Mouse (Mus musculus) CH12.LX (cell line): ENCODE results near the gene Snap91. TPM values are rescaled to one million over a fixed set of nuclear protein-coding genes. Genes with fewer than 3 reads are reported as not detected.

Source experiments
- DNase-seq: peaks from one replicate; pipeline ENCODE4 v3.0.0-alpha.2; 2013; ENCODE audit errors: extremely low read depth
- H3K27ac ChIP-seq: 2 replicates; pipeline ENCODE4 v1.5.1; 2012; ENCODE audit warnings: low read depth, mild to moderate bottlenecking, control low read depth, moderate library complexity; ENCODE audit not compliant: insufficient read depth
- H3K27me3 ChIP-seq: replicated peaks from 2 replicates; pipeline ENCODE3; 2012; ENCODE audit warnings: inconsistent platforms
- H3K36me3 ChIP-seq, 2 experiments: replicated peaks in 1 of 2; 2 replicates each; pipeline versions ENCODE3 to v1.6.1; 2012; ENCODE audit warnings: inconsistent platforms in 1 of 2, low read length in 1 of 2, mild to moderate bottlenecking in 1 of 2, mixed read lengths in 1 of 2, moderate library complexity in 1 of 2; ENCODE audit not compliant: control insufficient read depth in 1 of 2, insufficient read depth in 1 of 2
- H3K4me1 ChIP-seq, 2 experiments: 2 replicates each; pipeline ENCODE4 v1.6.1; 2012; ENCODE audit warnings: inconsistent platforms in 1 of 2, moderate library complexity in 1 of 2; ENCODE audit not compliant: insufficient read depth in 2 of 2, control insufficient read depth in 1 of 2
- H3K4me2 ChIP-seq: 2 replicates; pipeline ENCODE4 v1.6.1; 2012; ENCODE audit warnings: low read depth, mild to moderate bottlenecking, control low read depth; ENCODE audit not compliant: poor library complexity, insufficient read depth, severe bottlenecking
- H3K4me3 ChIP-seq, 3 experiments: fragments of 150-350 bp in 1 of 3; sonication (generic) in 1 of 3; replicated peaks in 1 of 3; 2 replicates each; pipeline versions ENCODE3 to v1.5.1; 2011 to 2012; ENCODE audit warnings: low read depth in 2 of 3, low read length in 2 of 3, mild to moderate bottlenecking in 2 of 3, moderate library complexity in 2 of 3, control low read depth in 1 of 3, improper control_type of control experiment in 1 of 3, inconsistent platforms in 1 of 3, mixed read lengths in 1 of 3; ENCODE audit not compliant: poor library complexity in 1 of 3
- H3K79me2 ChIP-seq: replicated peaks from 2 replicates; pipeline ENCODE4 v1.6.1; 2012; ENCODE audit warnings: mild to moderate bottlenecking, moderate library complexity; ENCODE audit not compliant: control insufficient read depth, poor library complexity, insufficient read depth, severe bottlenecking; ENCODE audit errors: extremely low read depth
- H3K9ac ChIP-seq: 2 replicates; pipeline ENCODE4 v1.6.1; 2012; ENCODE audit warnings: low read depth, mild to moderate bottlenecking, control low read depth, moderate library complexity; ENCODE audit not compliant: insufficient read depth
- H3K9me3 ChIP-seq: replicated peaks from 2 replicates; pipeline ENCODE3; 2012; ENCODE audit warnings: low read length, inconsistent platforms, mixed read lengths
- BHLHE40 ChIP-seq: IDR thresholded peaks from 2 replicates; pipeline ENCODE4 v1.6.1; 2011; ENCODE audit warnings: mild to moderate bottlenecking, low read depth, low read length, improper control_type of control experiment
- ELF1 ChIP-seq: IDR thresholded peaks from 2 replicates; pipeline ENCODE4 v1.6.1; 2014; ENCODE audit warnings: low read depth, mild to moderate bottlenecking, inconsistent platforms, low read length, improper control_type of control experiment
- GABPA ChIP-seq: IDR thresholded peaks from 2 replicates; pipeline ENCODE4 v1.6.1; 2012; ENCODE audit warnings: low read depth, low read length, improper control_type of control experiment, inconsistent platforms; ENCODE audit not compliant: insufficient replicate concordance
- HCFC1 ChIP-seq: IDR thresholded peaks from 2 replicates; pipeline ENCODE4 v1.6.1; 2012; ENCODE audit warnings: low read depth, mild to moderate bottlenecking, inconsistent platforms, low read length, improper control_type of control experiment
- JUN ChIP-seq: IDR thresholded peaks from 2 replicates; pipeline ENCODE4 v1.6.1; 2011; ENCODE audit warnings: low read depth, mild to moderate bottlenecking, low read length, improper control_type of control experiment, moderate library complexity; ENCODE audit not compliant: insufficient read depth
- KAT2A ChIP-seq: IDR thresholded peaks from 2 replicates; pipeline ENCODE4 v1.6.1; 2012; ENCODE audit warnings: low read length, improper control_type of control experiment, inconsistent platforms; ENCODE audit not compliant: insufficient replicate concordance
- MAZ ChIP-seq: IDR thresholded peaks from 2 replicates; pipeline ENCODE4 v1.6.1; 2012; ENCODE audit warnings: low read depth, mild to moderate bottlenecking, inconsistent platforms, low read length, improper control_type of control experiment, moderate library complexity
- MEF2A ChIP-seq: IDR thresholded peaks from 2 replicates; pipeline ENCODE4 v1.6.1; 2014; ENCODE audit warnings: low read depth, mild to moderate bottlenecking, inconsistent platforms, low read length, improper control_type of control experiment, borderline replicate concordance
- MXI1 ChIP-seq: IDR thresholded peaks from 2 replicates; pipeline ENCODE4 v1.6.1; 2011; ENCODE audit warnings: mild to moderate bottlenecking, low read depth, low read length, improper control_type of control experiment
- MYC ChIP-seq: IDR thresholded peaks from 2 replicates; pipeline ENCODE4 v1.6.1; 2011; ENCODE audit warnings: low read depth, mild to moderate bottlenecking, improper control_type of control experiment, low read length
- NELFE ChIP-seq: IDR thresholded peaks from 2 replicates; pipeline ENCODE4 v1.6.1; 2011; ENCODE audit warnings: low read depth, low read length, improper control_type of control experiment
- NRF1 ChIP-seq: IDR thresholded peaks from 2 replicates; pipeline ENCODE4 v1.6.1; 2014; ENCODE audit warnings: low read depth, mild to moderate bottlenecking, inconsistent platforms, low read length, improper control_type of control experiment, moderate library complexity
- PAX5 ChIP-seq: IDR thresholded peaks from 2 replicates; pipeline ENCODE4 v1.6.1; 2012; ENCODE audit warnings: low read length, inconsistent platforms, mixed read lengths
- POLR2A ChIP-seq: IDR thresholded peaks from 2 replicates; pipeline ENCODE4 v1.6.1; 2011; ENCODE audit warnings: low read depth, mild to moderate bottlenecking, improper control_type of control experiment, low read length
- SIN3A ChIP-seq: IDR thresholded peaks from 2 replicates; pipeline ENCODE4 v1.6.1; 2012; ENCODE audit warnings: low read length, improper control_type of control experiment, inconsistent platforms
- TBP ChIP-seq: conservative IDR thresholded peaks from 2 replicates; pipeline ENCODE4 v1.6.1; 2011; ENCODE audit warnings: low read depth, low read length, improper control_type of control experiment
- TCF12 ChIP-seq: IDR thresholded peaks from 2 replicates; pipeline ENCODE4 v1.6.1; 2014; ENCODE audit warnings: low read depth, mild to moderate bottlenecking, inconsistent platforms, low read length, improper control_type of control experiment
- ZMIZ1 ChIP-seq: IDR thresholded peaks from 2 replicates; pipeline ENCODE4 v1.6.1; 2012; ENCODE audit warnings: low read depth, mild to moderate bottlenecking, inconsistent platforms, low read length, improper control_type of control experiment
- ZNF384 ChIP-seq: IDR thresholded peaks from 2 replicates; pipeline ENCODE4 v1.6.1; 2012; ENCODE audit warnings: low read depth, low read length, improper control_type of control experiment, inconsistent platforms
- dilution Hi-C: fragments of 300-500 bp; cut with MboI; formaldehyde crosslinking; loops from 2 replicates; pipeline ENCODE4 v1.14.3; 2020; ENCODE audit warnings: low sequenced_read_pairs; ENCODE audit not compliant: extremely low pct_unique_long_range_greater_than_20kb, extremely low pct_ligation_motif_present
- in situ Hi-C: fragments of 300-500 bp; cut with MboI; formaldehyde crosslinking; loops from 3 replicates; pipeline ENCODE4 v1.14.3; 2019; ENCODE audit warnings: low sequenced_read_pairs, low pct_ligation_motif_present, low pct_unique_long_range_greater_than_20kb, mixed read lengths
- polyA plus RNA-seq: library from polyadenylated mRNA; unstranded; fragments of >175 nt; gene quantifications from 2 replicates; pipeline ENCODE4 v1.2.1, GENCODE M21; 2012; ENCODE audit warnings: low read depth; ENCODE audit not compliant: insufficient read length
- total RNA-seq, 2 experiments: library from RNA; depleted of rRNA; stranded (reverse); fragments of 300-350 nt in 1 of 2; fragments of >200 nt in 1 of 2; gene quantifications; 2 replicates each; pipeline ENCODE4 v1.2.3; 2012 to 2014

Gene Snap91
- total and polyA plus RNA-seq, 3 experiments, result 0.12 to 0.41 (median 0.21) TPM

DNA sequence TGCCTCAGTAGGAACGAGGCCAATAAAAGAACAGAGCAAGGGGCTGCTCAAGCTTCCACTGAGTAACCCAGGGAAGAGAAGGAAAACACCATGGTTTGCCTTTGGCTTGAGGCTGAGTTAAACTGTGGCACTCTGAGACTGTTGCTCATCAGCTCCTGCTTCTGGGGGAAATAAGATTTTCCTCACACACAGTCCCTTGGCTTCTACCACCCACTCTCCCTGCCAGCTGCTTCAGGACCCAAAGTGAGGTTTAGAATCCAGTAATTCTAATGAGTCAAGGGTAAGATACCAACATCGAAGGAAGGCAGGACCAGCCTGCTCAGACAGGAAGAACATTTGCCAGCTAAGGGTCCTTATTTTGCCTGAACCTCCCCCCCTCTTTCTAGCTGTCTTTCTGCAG, 50.7 kb downstream of the Snap91 start:
- H3K27ac ChIP-seq, result no peak overlapping the region
- no peaks in the 10 kb centered on the region for H3K36me3 ChIP-seq
- H3K9me3 ChIP-seq, result no peaks in the 10 kb centered on the region
- H3K27me3 ChIP-seq, result no peaks in the 10 kb centered on the region
- no peak for DNase-seq
- in situ Hi-C loops, result no loop called here
- no peaks in the 10 kb centered on the region for H3K79me2 ChIP-seq
- H3K9ac ChIP-seq, result no peak overlapping the region
- peaks cover 0 to 4% of the 10 kb centered on the region in 2 experiments; a peak in 1 of 4 replicates for H3K4me1 ChIP-seq
- no peak overlapping the region for H3K4me2 ChIP-seq
- dilution Hi-C loops, result no loop called here
- H3K4me3 ChIP-seq, result no peak overlapping the region
- TF ChIP-seq JUN (no peak), ELF1 (no peak), MXI1 (no peak), MEF2A (no peak), SIN3A (no peak), PAX5 (no peak), ZMIZ1 (no peak), ZNF384 (no peak), NELFE (no peak), MYC (no peak), POLR2A (no peak), GABPA (no peak), MAZ (no peak), TBP (no peak), BHLHE40 (no peak), KAT2A (no peak), TCF12 (no peak), HCFC1 (no peak)

DNA sequence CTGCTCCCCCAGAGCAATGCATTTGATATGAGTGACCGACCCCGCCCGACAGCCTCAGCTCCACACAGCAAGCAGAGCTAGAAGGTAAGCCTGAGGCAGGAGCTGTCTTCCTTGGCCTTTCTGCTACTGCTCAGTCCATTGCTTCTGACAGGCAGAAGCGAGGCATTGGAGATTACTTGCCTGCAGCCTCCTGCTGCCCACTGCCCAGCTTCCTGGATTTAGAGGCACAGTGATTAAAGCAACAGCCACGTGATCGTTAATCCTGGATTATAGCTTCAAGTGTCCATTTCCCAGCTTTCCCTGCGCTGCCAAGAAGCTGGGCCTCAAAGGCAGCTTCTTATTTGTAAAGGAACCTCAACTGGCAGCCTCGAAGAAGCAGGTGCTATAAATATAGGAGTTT, 51.4 kb downstream of the Snap91 start:
- DNase-seq, result no peak
- Histone ChIP-seq H3K9me3 (no peaks in the 10 kb centered on the region), H3K36me3 (no peaks in the 10 kb centered on the region), H3K27ac (no peak overlapping the region), H3K9ac (no peak overlapping the region), H3K79me2 (no peaks in the 10 kb centered on the region), H3K4me3 (no peak overlapping the region), H3K27me3 (no peaks in the 10 kb centered on the region), H3K4me1 (peaks cover 0 to 4% of the 10 kb centered on the region in 2 experiments; a peak in 1 of 4 replicates), H3K4me2 (no peak overlapping the region)
- no peak for TF ChIP-seq NRF1
- TF ChIP-seq ZNF384, result no peak
- in situ Hi-C loops (no loop called here), dilution Hi-C loops (no loop called here)
